Mouse (Mus musculus) embryonic facial prominence, embryonic 11.5 days (tissue): Measurements from ENCODE around the gene Fbln1. TPM values are rescaled to one million over a fixed set of nuclear protein-coding genes. Genes with fewer than 3 reads are reported as not detected.
A peak's percentile ranks its signal among the peaks of the same experiment; 100 is the strongest.

Experiments used
- ATAC-seq: fragments of 200-750 bp; cut with Nextera tagmentation; replicated peaks from 2 replicates; pipeline ENCODE4 v1.8.0; 2017; ENCODE audit warnings: low read depth; ENCODE audit not compliant: insufficient number of reproducible peaks, low FRiP score, low TSS enrichment
- DNase-seq: peaks from one replicate; pipeline ENCODE4 v3.0.0-alpha.2; 2015; ENCODE audit warnings: low spot score
- H3K27ac ChIP-seq: fragments of 300-500 bp; sonication (generic); replicated peaks from 2 replicates; pipeline ENCODE4 v1.5.1; 2014; ENCODE audit warnings: mild to moderate bottlenecking, low read depth, low read length, control low read depth
- H3K27me3 ChIP-seq: fragments of 300-500 bp; sonication (generic); 2 replicates; pipeline ENCODE4 v1.6.1; 2014; ENCODE audit warnings: mild to moderate bottlenecking, low read length, moderate library complexity, mixed read lengths; ENCODE audit not compliant: control insufficient read depth, insufficient read depth
- H3K36me3 ChIP-seq: fragments of 300-500 bp; sonication (generic); replicated peaks from 2 replicates; pipeline ENCODE4 v1.6.1; 2014; ENCODE audit warnings: low read depth, mild to moderate bottlenecking, low read length, moderate library complexity, mixed read lengths; ENCODE audit not compliant: control insufficient read depth, insufficient read depth
- H3K4me1 ChIP-seq: fragments of 300-500 bp; sonication (generic); 2 replicates; pipeline ENCODE4 v1.6.1; 2014; ENCODE audit warnings: low read length, mixed read lengths; ENCODE audit not compliant: control insufficient read depth, insufficient read depth
- H3K4me2 ChIP-seq: fragments of 300-500 bp; sonication (generic); 2 replicates; pipeline ENCODE4 v1.6.1; 2014; ENCODE audit warnings: low read depth, mild to moderate bottlenecking, control low read depth, low read length, moderate library complexity
- H3K4me3 ChIP-seq: fragments of 300-500 bp; sonication (generic); 2 replicates; pipeline ENCODE4 v1.5.1; 2014; ENCODE audit warnings: low read depth, low read length, control low read depth
- H3K9ac ChIP-seq: fragments of 300-500 bp; sonication (generic); replicated peaks from 2 replicates; pipeline ENCODE4 v1.6.1; 2014; ENCODE audit warnings: mild to moderate bottlenecking, control low read depth, low read length
- H3K9me3 ChIP-seq: fragments of 300-500 bp; sonication (generic); replicated peaks from 2 replicates; pipeline ENCODE4 v1.6.1; 2016; ENCODE audit warnings: mild to moderate bottlenecking, low read length, inconsistent platforms, mixed read lengths; ENCODE audit not compliant: control insufficient read depth
- WGBS: fragments of 180-500 bp; shearing (Covaris S2); extraction: QIAGEN DNeasy Blood & Tissue Kit; methylation state at CpG from one replicate; pipeline ENCODE4 v1.1.7; 2014; 5-methylcytosine and 5-hydroxymethylcytosine counted together
- polyA plus RNA-seq: library from polyadenylated mRNA; unstranded; fragments of >200 nt; fragmentation: Nextera tagmentation; extraction: Ambion mirVana; gene quantifications from 2 replicates; pipeline ENCODE4 v1.2.1, GENCODE M21; 2014

Fbln1 gene
- polyA plus RNA-seq, 1 experiment from 2014 or later, result 200 TPM

- DNase-seq, result no peak
- H3K9ac ChIP-seq, result no peak overlapping the region
- no peaks in the 10 kb centered on the region for H3K27me3 ChIP-seq
- ATAC-seq, result no peak
- no peak overlapping the region for H3K4me3 ChIP-seq
- no peaks in the 10 kb centered on the region for H3K9me3 ChIP-seq
- H3K4me1 ChIP-seq, result no peaks in the 10 kb centered on the region
- peaks cover 10% of the 10 kb centered on the region for H3K36me3 ChIP-seq
- no peak overlapping the region for H3K4me2 ChIP-seq
- H3K27ac ChIP-seq, result no peak overlapping the region
- WGBS, result 93% methylated on average over 25 of the region's 25 CpGs
Measured at GRCm38 (mm10) chr15:85232543-85233250, 26.9 kb downstream of the Fbln1 start.

GRCm38 (mm10) chr15:85233251-85233611 lies 27.5 kb downstream of the Fbln1 start:
- H3K4me1 ChIP-seq, result no peaks in the 10 kb centered on the region
- H3K27me3 ChIP-seq, result no peaks in the 10 kb centered on the region
- no peak overlapping the region for H3K4me3 ChIP-seq
- WGBS, result 89% methylated on average over 4 of the region's 4 CpGs
- no peaks in the 10 kb centered on the region for H3K9me3 ChIP-seq
- H3K27ac ChIP-seq, result no peak overlapping the region
- ATAC-seq (no peak), DNase-seq (no peak)
- H3K9ac ChIP-seq, result no peak overlapping the region
- H3K36me3 ChIP-seq, result peaks cover 10% of the 10 kb centered on the region
- H3K4me2 ChIP-seq, result no peak overlapping the region

GRCm38 (mm10) chr15:85233690-85234089 lies 27.9 kb downstream of the Fbln1 start:
- Histone ChIP-seq H3K36me3 (peaks cover 13% of the 10 kb centered on the region), H3K4me3 (no peak overlapping the region), H3K4me1 (no peaks in the 10 kb centered on the region), H3K9ac (no peak overlapping the region), H3K27me3 (no peaks in the 10 kb centered on the region), H3K4me2 (no peak overlapping the region), H3K9me3 (no peaks in the 10 kb centered on the region), H3K27ac (no peak overlapping the region)
- ATAC-seq (no peak), DNase-seq (peak; percentile 35)
- WGBS, result 88% methylated on average over 4 of the region's 4 CpGs

- DNase-seq, result no peak
- H3K4me3 ChIP-seq, result no peak overlapping the region
- H3K9me3 ChIP-seq, result no peaks in the 10 kb centered on the region
- ATAC-seq, result no peak
- no peak overlapping the region for H3K9ac ChIP-seq
- 94% methylated on average over 22 of the region's 22 CpGs for WGBS
- no peaks in the 10 kb centered on the region for H3K27me3 ChIP-seq
- H3K4me2 ChIP-seq, result no peak overlapping the region
- H3K27ac ChIP-seq, result no peak overlapping the region
- peaks cover 10% of the 10 kb centered on the region for H3K36me3 ChIP-seq
- no peaks in the 10 kb centered on the region for H3K4me1 ChIP-seq
Measured at GRCm38 (mm10) chr15:85238821-85239745, 33.3 kb downstream of the Fbln1 start.

GRCm38 (mm10) chr15:85240086-85240485 lies 34.3 kb downstream of the Fbln1 start:
- H3K27me3 ChIP-seq, result no peaks in the 10 kb centered on the region
- no peak overlapping the region for H3K27ac ChIP-seq
- ATAC-seq (no peak), DNase-seq (no peak)
- WGBS, result 90% methylated on average over 4 of the region's 4 CpGs
- no peak overlapping the region for H3K4me2 ChIP-seq
- H3K9ac ChIP-seq, result no peak overlapping the region
- no peaks in the 10 kb centered on the region for H3K4me1 ChIP-seq
- H3K4me3 ChIP-seq, result no peak overlapping the region
- peaks cover 12% of the 10 kb centered on the region for H3K36me3 ChIP-seq
- H3K9me3 ChIP-seq, result no peaks in the 10 kb centered on the region

GRCm38 (mm10) chr15:85241856-85242255 lies 36.1 kb downstream of the Fbln1 start:
- Histone ChIP-seq H3K4me1 (no peaks in the 10 kb centered on the region), H3K36me3 (peaks cover 12% of the 10 kb centered on the region), H3K9me3 (no peaks in the 10 kb centered on the region), H3K27ac (no peak overlapping the region), H3K9ac (no peak overlapping the region), H3K27me3 (no peaks in the 10 kb centered on the region), H3K4me3 (no peak overlapping the region), H3K4me2 (no peak overlapping the region)
- ATAC-seq (no peak), DNase-seq (no peak)
- WGBS, result 90% methylated on average over 7 of the region's 7 CpGs

- no peaks in the 10 kb centered on the region for H3K27me3 ChIP-seq
- no peak for DNase-seq
- no peaks in the 10 kb centered on the region for H3K4me1 ChIP-seq
- H3K9me3 ChIP-seq, result no peaks in the 10 kb centered on the region
- H3K4me2 ChIP-seq, result no peak overlapping the region
- no peak for ATAC-seq
- H3K36me3 ChIP-seq, result peaks cover 4% of the 10 kb centered on the region
- no peak overlapping the region for H3K4me3 ChIP-seq
- H3K27ac ChIP-seq, result no peak overlapping the region
- H3K9ac ChIP-seq, result no peak overlapping the region
- WGBS, result 92% methylated on average over 13 of the region's 13 CpGs
Measured at GRCm38 (mm10) chr15:85244414-85245161, 38.8 kb downstream of the Fbln1 start.
